Mouse (Mus musculus): ENCODE measurements at regions not wholly inside any gene's neighbourhood (a gene's known extent, or its start where the extent isn't known, plus 50 kb on each side); places are given as distances from the start of the nearest gene placed in this dataset.

GRCm38 (mm10) chr5:9954652-9955051 is 229.7 kb upstream of the Grm3 start:
- peak in 1 of 2 experiments; percentile 17 for DNase-seq (ENCODE audit: low spot score in 2 of 2)

GRCm38 (mm10) chr5:9938746-9939145 is 213.8 kb upstream of the Grm3 start:
- no peak for DNase-seq (ENCODE audit: low spot score in 2 of 2)

- DNase-seq (ENCODE audit: low spot score in 2 of 2) = no peak
Observed at GRCm38 (mm10) chr5:9912936-9913335, 188.0 kb upstream of the Grm3 start.

GRCm38 (mm10) chr5:9911783-9912182 is 186.8 kb upstream of the Grm3 start:
- DNase-seq (ENCODE audit: low spot score in 2 of 2) = no peak

- DNase-seq (ENCODE audit: low spot score in 2 of 2) = no peak
Observed at GRCm38 (mm10) chr5:9911089-9911473, 186.1 kb upstream of the Grm3 start.

GRCm38 (mm10) chr5:9910452-9911088 is 185.6 kb upstream of the Grm3 start:
- DNase-seq (ENCODE audit: low spot score in 2 of 2) = no peak

- DNase-seq (ENCODE audit: low spot score in 2 of 2) = no peak
Observed at GRCm38 (mm10) chr5:9895297-9895696, 170.3 kb upstream of the Grm3 start.

- DNase-seq (ENCODE audit: low spot score in 2 of 2) = no peak
Observed at GRCm38 (mm10) chr5:9878063-9878462, 153.1 kb upstream of the Grm3 start.

- peak in 1 of 2 experiments; percentile 63 for DNase-seq (ENCODE audit: low spot score in 2 of 2)
Observed at GRCm38 (mm10) chr5:9869091-9869490, 144.1 kb upstream of the Grm3 start.

GRCm38 (mm10) chr5:9829750-9830149 is 104.8 kb upstream of the Grm3 start:
- DNase-seq (ENCODE audit: low spot score in 2 of 2) = no peak

- no peak for DNase-seq (ENCODE audit: low spot score in 2 of 2)
Observed at GRCm38 (mm10) chr5:9801707-9802106, 76.7 kb upstream of the Grm3 start.

- peak in 1 of 2 experiments; percentile 3 for DNase-seq (ENCODE audit: low spot score in 2 of 2)
Observed at GRCm38 (mm10) chr5:9781107-9781506, 56.1 kb upstream of the Grm3 start.
